Mouse (Mus musculus): ENCODE measurements around the gene Dhrs9.

DNA sequence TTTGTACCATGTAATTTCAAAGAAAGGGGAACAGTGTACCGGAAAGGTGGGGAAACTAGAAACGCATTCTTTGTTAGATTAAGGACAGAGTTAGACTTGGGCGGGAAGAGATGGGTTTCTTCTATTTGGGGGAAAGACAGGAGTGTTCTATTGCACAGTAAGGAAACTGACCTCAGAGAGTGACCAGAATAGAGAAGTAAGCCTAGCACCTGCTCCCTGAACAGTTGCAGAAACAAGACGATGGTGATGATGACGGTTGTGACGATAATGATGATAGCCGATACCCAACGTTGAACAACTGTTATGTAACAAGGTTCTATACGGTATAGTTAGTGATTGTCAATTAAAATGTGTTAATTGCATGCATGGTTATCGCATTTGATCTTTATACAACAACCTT is 34.3 kb downstream of the Dhrs9 start:
- TF ChIP-seq CTCF (IDR thresholded peaks at IDR 0.05; ENCODE audit: borderline replicate concordance, extremely low read depth, insufficient read depth, insufficient read length) = no peak
- TF ChIP-seq POLR2A (IDR thresholded peaks at IDR 0.05; ENCODE audit: borderline replicate concordance, extremely low read depth, insufficient read depth, insufficient read length, poor library complexity, severe bottlenecking) = no peak
